Mouse (Mus musculus): ENCODE measurements around the gene Dennd6b.

DNA sequence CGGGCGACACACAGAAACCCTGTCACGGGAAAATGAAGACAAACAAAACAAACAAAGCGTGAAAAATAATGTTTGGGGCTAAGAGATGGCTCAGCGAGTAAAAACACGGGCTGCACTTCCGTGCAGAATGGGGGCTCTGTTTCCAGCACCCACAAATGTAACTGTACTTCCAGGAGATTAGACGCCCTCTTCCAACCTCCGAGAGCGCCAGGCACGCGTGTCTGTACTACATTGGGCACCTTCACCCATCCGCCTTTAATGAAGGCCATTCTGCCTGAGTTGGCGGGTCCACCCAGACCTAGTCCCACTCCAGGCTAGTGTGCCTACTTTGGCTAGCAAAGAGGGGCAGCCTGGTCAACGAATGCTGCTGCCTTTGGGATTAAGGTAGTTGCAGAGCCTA is 760 bp upstream of the Dennd6b start:
- no peak for TF ChIP-seq CTCF (IDR thresholded peaks at IDR 0.05)
- no peak for TF ChIP-seq POLR2A (IDR thresholded peaks at IDR 0.05; ENCODE audit: insufficient read depth, low read depth, low read length)

Data from heart, adult 2 months (tissue).